Mouse (Mus musculus) heart, embryonic 11.5 days (tissue): ENCODE data around the gene Mthfr. TPM values are rescaled to one million over a fixed set of nuclear protein-coding genes. Genes with fewer than 3 reads are reported as not detected.

Experiments used
- ATAC-seq: fragments of 200-750 bp; cut with Nextera tagmentation; replicated peaks from 2 replicates; pipeline ENCODE4 v1.8.0; 2017; ENCODE audit warnings: moderate library complexity; ENCODE audit not compliant: insufficient number of reproducible peaks, low FRiP score, low TSS enrichment
- H3K27ac ChIP-seq: fragments of 300-500 bp; sonication (generic); 2 replicates; pipeline ENCODE4 v1.5.1; 2014; ENCODE audit warnings: mild to moderate bottlenecking, low read depth, low read length
- H3K27me3 ChIP-seq: fragments of 300-500 bp; sonication (generic); 2 replicates; pipeline ENCODE4 v1.6.1; 2014; ENCODE audit warnings: mild to moderate bottlenecking, low read length, mixed read lengths; ENCODE audit not compliant: control insufficient read depth, insufficient read depth
- H3K36me3 ChIP-seq: fragments of 300-500 bp; sonication (generic); 2 replicates; pipeline ENCODE4 v1.6.1; 2014; ENCODE audit warnings: mild to moderate bottlenecking, low read length, moderate library complexity, mixed read lengths; ENCODE audit not compliant: control insufficient read depth, insufficient read depth
- H3K4me1 ChIP-seq: fragments of 300-500 bp; sonication (generic); 2 replicates; pipeline ENCODE4 v1.6.1; 2014; ENCODE audit warnings: low read length; ENCODE audit not compliant: control insufficient read depth, insufficient read depth
- H3K4me2 ChIP-seq: fragments of 300-500 bp; sonication (generic); 2 replicates; pipeline ENCODE4 v1.6.1; 2014; ENCODE audit warnings: mild to moderate bottlenecking, moderate library complexity
- H3K4me3 ChIP-seq: fragments of 300-500 bp; sonication (generic); 2 replicates; pipeline ENCODE4 v1.5.1; 2014; ENCODE audit warnings: low read depth, low read length
- H3K9ac ChIP-seq: fragments of 300-500 bp; sonication (generic); 2 replicates; pipeline ENCODE4 v1.6.1; 2014; ENCODE audit warnings: mild to moderate bottlenecking, low read depth, low read length, moderate library complexity
- H3K9me3 ChIP-seq: fragments of 300-500 bp; sonication (generic); replicated peaks from 2 replicates; pipeline ENCODE4 v1.6.1; 2016; ENCODE audit warnings: low read length; ENCODE audit not compliant: control insufficient read depth
- WGBS: fragments of 180-500 bp; shearing (Covaris S2); extraction: QIAGEN DNeasy Blood & Tissue Kit; methylation state at CpG from one replicate; pipeline ENCODE4 v1.1.7; 2014; ENCODE audit not compliant: insufficient replicate concordance; 5-methylcytosine and 5-hydroxymethylcytosine counted together
- polyA plus RNA-seq: library from polyadenylated mRNA; unstranded; fragments of >200 nt; fragmentation: Nextera tagmentation; extraction: Ambion mirVana; gene quantifications from 2 replicates; pipeline ENCODE4 v1.2.1, GENCODE M21; 2014

Gene Mthfr
- polyA plus RNA-seq, 1 experiment from 2014 or later: 10.4 TPM

GRCm38 (mm10) chr4:148065702-148066400 lies 27.0 kb downstream of the Mthfr start:
- Histone ChIP-seq H3K4me3 (no peak overlapping the region), H3K4me2 (no peak overlapping the region), H3K9me3 (no peaks in the 10 kb centered on the region), H3K9ac (no peak overlapping the region), H3K27me3 (no peaks in the 10 kb centered on the region), H3K36me3 (no peaks in the 10 kb centered on the region), H3K27ac (no peak overlapping the region), H3K4me1 (peaks cover 8% of the 10 kb centered on the region)
- 47% methylated on average over 6 of the region's 6 CpGs for WGBS
- ATAC-seq: no peak

- Histone ChIP-seq H3K9me3 (no peaks in the 10 kb centered on the region), H3K4me3 (no peak overlapping the region), H3K4me2 (no peak overlapping the region), H3K36me3 (no peaks in the 10 kb centered on the region), H3K27me3 (no peaks in the 10 kb centered on the region), H3K9ac (no peak overlapping the region), H3K4me1 (peaks cover 8% of the 10 kb centered on the region), H3K27ac (no peak overlapping the region)
- no peak for ATAC-seq
- 65% methylated on average over 9 of the region's 9 CpGs for WGBS
These were observed 27.5 kb downstream of the Mthfr start for GRCm38 (mm10) chr4:148066401-148066744.

- WGBS: 84% methylated on average over 8 of the region's 8 CpGs
- no peak overlapping the region for H3K9ac ChIP-seq
- no peaks in the 10 kb centered on the region for H3K27me3 ChIP-seq
- no peak overlapping the region for H3K27ac ChIP-seq
- peaks cover 8% of the 10 kb centered on the region for H3K4me1 ChIP-seq
- no peak overlapping the region for H3K4me3 ChIP-seq
- no peaks in the 10 kb centered on the region for H3K9me3 ChIP-seq
- ATAC-seq: no peak
- H3K36me3 ChIP-seq: no peaks in the 10 kb centered on the region
- H3K4me2 ChIP-seq: no peak overlapping the region
These were observed 28.5 kb downstream of the Mthfr start for GRCm38 (mm10) chr4:148067346-148067745.

- Histone ChIP-seq H3K36me3 (no peaks in the 10 kb centered on the region), H3K27me3 (no peaks in the 10 kb centered on the region; the same call in 1 of the 2 replicates), H3K9ac (no peak overlapping the region), H3K4me3 (no peak overlapping the region), H3K9me3 (no peaks in the 10 kb centered on the region), H3K27ac (no peak overlapping the region), H3K4me1 (peaks cover 8% of the 10 kb centered on the region), H3K4me2 (no peak overlapping the region)
- no peak for ATAC-seq
- 74% methylated on average over 9 of the region's 9 CpGs for WGBS
These were observed 30.8 kb downstream of the Mthfr start for GRCm38 (mm10) chr4:148069602-148070218.

GRCm38 (mm10) chr4:148071508-148071907 lies 32.6 kb downstream of the Mthfr start:
- no peaks in the 10 kb centered on the region for H3K9me3 ChIP-seq
- H3K4me2 ChIP-seq: no peak overlapping the region
- H3K27ac ChIP-seq: no peak overlapping the region
- no peaks in the 10 kb centered on the region; the same call in 1 of the 2 replicates for H3K27me3 ChIP-seq
- ATAC-seq: no peak
- no peak overlapping the region for H3K4me3 ChIP-seq
- no peaks in the 10 kb centered on the region for H3K36me3 ChIP-seq
- 62% methylated on average over 5 of the region's 5 CpGs for WGBS
- no peak overlapping the region for H3K9ac ChIP-seq
- peaks cover 2% of the 10 kb centered on the region; the same call in 1 of the 2 replicates for H3K4me1 ChIP-seq

- Histone ChIP-seq H3K4me1 (no peaks in the 10 kb centered on the region), H3K27me3 (no peaks in the 10 kb centered on the region; the same call in 1 of the 2 replicates), H3K9ac (no peak overlapping the region), H3K36me3 (no peaks in the 10 kb centered on the region), H3K4me3 (peak overlapping the region; percentile 28), H3K9me3 (no peaks in the 10 kb centered on the region), H3K27ac (no peak overlapping the region), H3K4me2 (peak overlapping the region; percentile 54)
- WGBS: 48% methylated on average over 17 of the region's 17 CpGs
- ATAC-seq: no peak
These were observed 35.8 kb downstream of the Mthfr start for GRCm38 (mm10) chr4:148074521-148075189.

- H3K4me2 ChIP-seq: peak overlapping the region; percentile 54
- ATAC-seq: 0 out of 2 replicates have a peak, but pooled peaks have one; percentile 44
- H3K36me3 ChIP-seq: peaks cover 2% of the 10 kb centered on the region; the same call in 1 of the 2 replicates
- H3K4me1 ChIP-seq: no peaks in the 10 kb centered on the region
- H3K4me3 ChIP-seq: peak overlapping the region; percentile 28
- no peak overlapping the region for H3K27ac ChIP-seq
- no peaks in the 10 kb centered on the region for H3K9me3 ChIP-seq
- no peak overlapping the region for H3K9ac ChIP-seq
- no peaks in the 10 kb centered on the region; the same call in 1 of the 2 replicates for H3K27me3 ChIP-seq
- 30% methylated on average over 21 of the region's 21 CpGs for WGBS
These were observed 36.4 kb downstream of the Mthfr start for GRCm38 (mm10) chr4:148075259-148075658.

GRCm38 (mm10) chr4:148075881-148076280 lies 37.0 kb downstream of the Mthfr start:
- WGBS: 83% methylated on average over 6 of the region's 6 CpGs
- Histone ChIP-seq H3K27me3 (no peaks in the 10 kb centered on the region; the same call in 1 of the 2 replicates), H3K4me3 (no peak overlapping the region), H3K4me2 (no peak overlapping the region), H3K9me3 (no peaks in the 10 kb centered on the region), H3K27ac (no peak overlapping the region), H3K4me1 (no peaks in the 10 kb centered on the region), H3K9ac (no peak overlapping the region), H3K36me3 (peaks cover 4% of the 10 kb centered on the region; the same call in 1 of the 2 replicates)
- no peak for ATAC-seq
